Mouse (Mus musculus) adrenal gland, postnatal 36 days (tissue): ENCODE measurements around the gene Anapc16. TPM values are rescaled to one million over a fixed set of nuclear protein-coding genes. Genes with fewer than 3 reads are reported as not detected.

Experiments used
- DNase-seq, 2 experiments: peaks; one replicate each; pipeline ENCODE4 v3.0.0; 2021; ENCODE audit warnings: mixed read lengths in 1 of 2
- total RNA-seq, 2 experiments: library from RNA; stranded (reverse); gene quantifications; 2 replicates each; pipeline ENCODE4 v1.2.3; 2021

The Anapc16 gene
- total RNA-seq, 2 experiments from 2014 or later, result 67.5 to 72.7 TPM

- DNase-seq, result peak; percentile 85 to 91
Observed at GRCm38 (mm10) chr10:59949255-59949648, 53.7 kb downstream of the Anapc16 start.

GRCm38 (mm10) chr10:59948363-59949254 lies 54.3 kb downstream of the Anapc16 start:
- peak; percentile 67 to 69 for DNase-seq

- no peak for DNase-seq
Observed at GRCm38 (mm10) chr10:59947296-59948073, 55.5 kb downstream of the Anapc16 start.

- DNase-seq, result no peak
Observed at GRCm38 (mm10) chr10:59946362-59946761, 56.6 kb downstream of the Anapc16 start.

- no peak for DNase-seq
Observed at GRCm38 (mm10) chr10:59945416-59945815, 57.5 kb downstream of the Anapc16 start.

GRCm38 (mm10) chr10:59943421-59943989 lies 59.4 kb downstream of the Anapc16 start:
- DNase-seq, result peak; percentile 91 to 93

GRCm38 (mm10) chr10:59942847-59943420 lies 60.0 kb downstream of the Anapc16 start:
- DNase-seq, result peak; percentile 49 to 66

- DNase-seq, result no peak
Observed at GRCm38 (mm10) chr10:59942281-59942846, 60.6 kb downstream of the Anapc16 start.

GRCm38 (mm10) chr10:59939081-59939480 lies 63.9 kb downstream of the Anapc16 start:
- DNase-seq, result no peak

GRCm38 (mm10) chr10:59938662-59939061 lies 64.3 kb downstream of the Anapc16 start:
- DNase-seq, result no peak

Other genes with a start within 250 kb of the Anapc16 start
- 10 to 100 TPM; 51.3 to 62.5 TPM for gene Dnajb12, start 123.6 kb downstream of the Anapc16 start, total RNA-seq
- gene Ddit4, start 51.3 kb downstream of the Anapc16 start, total RNA-seq, result 10 to 100 TPM; 76.4 to 98.7 TPM
- 10 to 100 TPM; 27.1 to 32.8 TPM for gene Ascc1, start 330 bp downstream of the Anapc16 start, total RNA-seq
- gene Spock2, start 103.1 kb upstream of the Anapc16 start, total RNA-seq, result 10 to 100 TPM; 29.0 to 34.4 TPM
- gene Chst3, start 216.1 kb upstream of the Anapc16 start, total RNA-seq, result 1 to 10 TPM in 1 of 2 experiments, under 1 TPM in 1; 0.76 to 1.4 TPM